Mouse (Mus musculus): Measurements from ENCODE around the gene Entpd2.
A peak's percentile ranks its signal among the peaks of the same experiment; 100 is the strongest.
"Not testable (repeated sequence)": the region's sequence is repeated elsewhere in the genome, so short reads cannot be mapped to it uniquely, and the experiment has no call there.

Entpd2 gene

GRCm38 (mm10) chr2:25394281-25395221 lies 1.1 kb upstream of the Entpd2 start:
- DNase-seq (ENCODE audit: low spot score): peak; percentile 49

DNA sequence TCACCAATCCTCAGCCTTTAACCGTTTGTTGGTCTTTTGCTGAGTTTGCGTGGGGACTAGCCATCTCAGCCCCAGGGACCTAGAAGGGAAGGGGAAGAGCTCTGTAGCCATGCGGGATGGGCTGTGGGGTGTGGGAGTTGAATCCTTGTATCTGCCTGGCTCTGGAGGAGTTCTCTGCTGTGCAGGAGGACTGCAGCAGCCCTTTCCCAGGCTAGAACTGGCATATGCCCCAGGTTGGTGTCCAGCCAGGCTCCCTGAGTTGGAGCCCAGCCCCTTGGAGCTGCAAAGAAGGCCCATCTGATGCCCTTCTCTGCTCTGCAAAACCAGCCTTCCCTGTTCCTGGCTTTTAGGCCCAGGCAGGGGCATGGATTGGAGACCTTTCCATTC lies 916 bp downstream of the Entpd2 start:
- DNase-seq (ENCODE audit: low spot score): no peak

DNA sequence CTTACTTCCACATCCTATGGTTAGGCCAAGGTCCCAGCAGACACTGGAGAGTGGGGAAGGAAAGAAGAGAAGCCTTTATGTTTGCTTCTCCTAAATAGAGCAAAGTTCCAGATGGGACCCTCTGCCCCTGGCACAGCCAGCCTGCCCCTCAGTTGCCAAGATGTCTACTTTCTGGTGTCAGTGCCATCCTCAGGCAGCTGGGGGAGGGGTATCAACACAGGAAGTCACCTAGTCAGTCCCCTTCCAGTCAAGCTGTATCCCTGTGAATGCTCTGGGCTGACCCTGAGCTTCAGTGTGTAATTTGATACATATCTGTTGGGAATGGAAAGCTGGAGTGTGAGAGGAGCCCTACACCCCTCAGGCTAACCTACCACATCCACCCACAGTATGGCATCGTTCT lies 1.3 kb downstream of the Entpd2 start:
- no peak for DNase-seq (ENCODE audit: low spot score)

DNA sequence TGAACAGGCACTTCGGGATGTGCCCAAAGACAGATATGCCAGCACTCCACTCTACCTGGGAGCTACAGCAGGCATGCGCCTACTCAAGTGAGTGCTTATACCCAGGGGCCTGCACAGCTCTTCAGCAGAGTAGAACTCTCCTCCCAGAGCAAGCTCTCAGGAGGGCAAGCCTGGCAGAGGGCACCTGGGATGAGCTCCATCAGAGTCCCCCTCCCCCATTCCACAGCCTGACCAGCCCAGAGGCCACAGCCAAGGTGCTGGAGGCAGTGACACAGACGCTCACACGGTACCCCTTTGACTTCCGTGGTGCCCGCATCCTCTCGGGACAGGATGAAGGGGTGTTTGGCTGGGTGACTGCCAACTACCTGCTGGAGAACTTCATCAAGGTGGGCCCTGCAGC lies 2.4 kb downstream of the Entpd2 start:
- DNase-seq (ENCODE audit: low spot score): no peak

DNA sequence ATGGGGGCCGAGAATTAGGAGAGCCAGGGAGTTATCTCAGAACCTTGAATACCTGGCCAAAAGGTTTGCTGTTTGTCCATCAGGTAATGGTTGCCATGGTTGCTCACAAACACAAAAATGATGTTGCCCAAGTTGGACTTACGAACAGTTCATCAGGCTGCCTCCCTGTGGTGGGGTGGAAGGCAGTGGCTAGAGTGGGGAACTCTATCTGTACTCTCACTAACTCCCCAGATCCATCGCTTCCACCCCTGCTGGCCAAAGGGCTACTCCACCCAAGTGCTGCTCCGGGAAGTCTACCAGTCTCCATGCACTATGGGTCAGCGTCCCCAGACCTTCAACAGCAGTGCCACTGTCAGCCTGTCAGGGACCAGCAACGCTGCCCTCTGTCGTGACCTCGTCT lies 3.4 kb downstream of the Entpd2 start, which contains the start of gene Npdc1:
Gene Npdc1, plus strand, starts transcription at position 301 of the 400 bp plus-strand sequence.
- DNase-seq (ENCODE audit: low spot score): no peak

DNA sequence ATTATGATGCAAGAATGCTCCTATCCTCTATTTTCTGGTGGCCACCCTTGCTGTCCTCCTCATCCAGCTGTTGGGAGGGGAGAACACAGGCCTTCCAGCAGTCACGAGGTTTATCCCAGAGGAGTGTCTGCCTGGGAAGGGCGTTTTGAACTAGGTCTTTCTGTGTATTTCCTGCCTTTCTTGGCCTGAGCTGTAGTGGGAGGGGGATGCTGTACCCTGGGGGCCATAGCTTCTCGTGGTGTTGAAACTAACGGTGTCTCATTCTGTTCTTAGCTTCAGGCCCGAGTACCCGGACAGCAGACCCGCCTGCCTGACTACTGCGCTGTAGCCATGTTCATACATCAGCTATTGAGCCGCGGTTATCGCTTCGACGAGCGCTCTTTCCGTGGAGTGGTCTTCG lies 4.6 kb downstream of the Entpd2 start:
- DNase-seq (ENCODE audit: low spot score): no peak

- DNase-seq (ENCODE audit: low spot score): peak; percentile 70
Observed at GRCm38 (mm10) chr2:25400764-25401163, 5.1 kb downstream of the Entpd2 start.

- peak; percentile 87 for DNase-seq (ENCODE audit: low spot score)
Observed at GRCm38 (mm10) chr2:25402377-25402971, 6.8 kb downstream of the Entpd2 start.

DNA sequence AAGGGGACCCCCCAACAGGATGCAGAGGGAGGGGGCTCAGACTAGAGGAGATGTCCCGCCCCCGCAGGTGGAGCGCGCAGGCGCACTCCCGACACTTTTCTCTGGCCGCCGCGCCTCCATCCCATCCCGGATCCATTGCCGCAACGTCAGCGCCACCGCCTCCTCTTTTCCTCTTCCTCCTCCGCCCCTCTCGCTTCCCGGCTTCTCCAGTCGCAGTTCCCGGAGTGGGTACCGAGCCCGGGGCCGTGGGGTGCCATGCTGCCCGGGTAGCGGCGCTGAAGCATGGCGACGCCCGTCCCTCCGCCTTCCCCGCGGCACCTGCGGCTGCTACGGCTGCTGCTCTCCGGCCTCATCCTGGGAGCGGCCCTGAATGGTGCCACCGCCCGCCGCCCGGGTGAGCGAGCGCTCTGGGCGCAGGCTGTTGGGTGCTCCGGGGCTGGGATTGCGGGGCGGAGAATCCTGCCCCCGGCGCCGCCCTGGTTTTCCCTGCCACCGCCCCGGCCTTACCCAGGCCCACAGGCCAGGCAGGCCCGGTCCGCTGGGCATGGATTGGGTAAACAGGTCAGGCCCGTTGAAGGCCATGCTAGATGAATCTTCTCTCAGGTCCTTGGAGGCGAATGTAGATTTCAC lies 7.4 kb downstream of the Entpd2 start:
- peak; percentile 77 for DNase-seq (ENCODE audit: low spot score)

DNA sequence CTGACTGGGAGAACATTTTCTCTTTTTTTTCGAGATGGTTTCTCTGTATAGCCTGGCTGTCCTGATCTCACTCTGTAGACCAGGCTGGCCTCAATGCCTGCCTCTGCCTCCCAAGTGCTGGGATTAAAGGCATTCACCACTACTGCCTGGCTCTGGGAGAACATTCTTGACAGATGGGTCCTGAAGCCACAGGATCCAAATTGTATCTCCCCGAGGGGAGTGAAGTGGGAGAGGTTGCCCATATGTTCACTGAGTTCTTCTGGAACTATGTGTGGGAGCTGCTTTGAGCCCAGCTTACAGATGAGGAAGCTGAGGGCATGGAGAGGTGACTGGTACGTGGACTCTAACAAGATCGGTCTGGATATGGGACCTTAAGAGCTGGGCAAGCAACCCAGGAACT lies 8.3 kb downstream of the Entpd2 start:
- no peak for DNase-seq (ENCODE audit: low spot score)

DNA sequence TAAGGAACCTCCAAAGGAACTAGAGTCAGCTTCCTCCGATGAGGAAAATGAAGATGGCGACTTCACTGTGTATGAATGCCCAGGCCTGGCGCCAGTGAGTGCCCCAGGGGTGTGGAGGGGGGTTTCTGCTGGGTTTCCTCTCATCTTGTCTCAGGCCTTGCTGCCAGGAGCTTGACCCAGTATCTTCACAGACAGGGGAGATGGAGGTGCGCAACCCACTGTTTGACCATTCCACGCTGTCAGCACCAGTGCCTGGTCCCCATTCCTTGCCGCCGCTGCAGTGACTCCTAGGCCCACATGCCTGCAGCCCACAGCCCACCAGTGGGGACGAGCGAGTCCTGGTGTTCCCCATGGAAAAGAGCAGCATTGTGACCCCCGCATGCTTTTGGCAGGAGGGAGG lies 13.2 kb downstream of the Entpd2 start:
- DNase-seq (ENCODE audit: low spot score): no peak

- DNase-seq (ENCODE audit: low spot score): not testable (repeated sequence)
Observed at GRCm38 (mm10) chr2:25413436-25413835, 17.8 kb downstream of the Entpd2 start.

- DNase-seq (ENCODE audit: low spot score): no peak
Observed at GRCm38 (mm10) chr2:25417426-25417825, 21.8 kb downstream of the Entpd2 start.

DNA sequence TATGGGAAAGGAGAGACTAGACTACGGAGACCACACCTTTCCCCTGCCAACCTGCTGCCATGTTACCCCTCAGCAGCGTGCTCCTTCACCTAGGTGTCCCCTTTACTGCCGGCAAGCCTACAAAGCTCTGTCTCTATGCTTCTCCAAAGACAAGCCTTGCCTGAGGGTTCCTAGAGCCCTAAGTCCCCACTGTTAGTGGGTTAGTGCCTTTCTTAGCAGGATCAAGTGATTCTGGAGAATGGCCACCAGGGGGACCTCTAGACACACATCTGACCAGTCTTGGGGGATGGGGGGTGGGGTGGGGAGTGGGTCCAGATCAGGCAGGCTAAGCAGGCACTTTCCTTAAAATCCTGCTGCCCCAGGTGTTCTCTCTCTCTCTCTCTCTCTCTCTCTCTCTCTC lies 26.2 kb downstream of the Entpd2 start:
- DNase-seq (ENCODE audit: low spot score): peak; percentile 64

DNA sequence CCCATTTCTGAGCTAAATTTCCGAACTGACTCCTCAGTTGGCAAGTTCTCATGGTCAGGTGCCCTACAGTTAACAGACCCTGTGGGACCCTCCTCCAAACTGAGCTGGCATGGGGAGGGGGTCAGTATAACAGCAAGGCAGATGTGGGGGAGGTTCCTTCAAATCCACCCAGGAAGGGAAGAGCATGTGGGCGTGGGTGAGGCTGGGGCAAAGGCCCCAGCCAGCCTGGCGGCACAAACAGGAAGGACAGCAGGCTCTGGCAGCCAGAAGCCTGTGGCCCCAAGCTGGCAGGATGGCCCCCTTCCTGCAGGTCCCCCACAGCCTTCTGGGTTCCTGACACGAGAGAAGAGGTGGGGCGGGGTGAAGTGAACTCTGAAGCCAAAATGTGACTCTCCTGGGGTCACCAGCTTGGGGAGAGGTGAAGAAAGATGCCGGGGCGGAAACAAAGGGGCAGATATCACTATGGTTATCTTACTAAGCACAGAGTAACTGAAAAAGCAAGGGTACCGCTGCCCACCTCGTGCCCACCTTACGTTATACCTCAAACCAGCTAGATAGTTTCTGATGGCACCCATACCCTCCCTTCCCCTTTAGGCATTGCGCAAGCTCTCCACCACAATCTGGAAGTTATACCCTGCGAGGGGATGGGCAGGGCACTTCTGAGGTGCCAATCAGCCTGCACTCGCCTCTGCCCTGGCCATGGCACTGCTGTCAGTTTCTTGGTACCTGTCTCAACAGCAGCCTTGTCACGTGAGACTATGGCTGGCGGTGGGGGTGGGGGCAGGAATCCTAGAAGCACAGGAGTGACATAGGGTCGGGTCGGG lies 27.1 kb downstream of the Entpd2 start, which contains the start of gene Fut7:
Gene Fut7, plus strand, starts transcription at position 681 of the 824 bp plus-strand sequence.
- no peak for DNase-seq (ENCODE audit: low spot score)

GRCm38 (mm10) chr2:25423626-25424025 lies 28.0 kb downstream of the Entpd2 start:
- DNase-seq (ENCODE audit: low spot score): no peak

DNA sequence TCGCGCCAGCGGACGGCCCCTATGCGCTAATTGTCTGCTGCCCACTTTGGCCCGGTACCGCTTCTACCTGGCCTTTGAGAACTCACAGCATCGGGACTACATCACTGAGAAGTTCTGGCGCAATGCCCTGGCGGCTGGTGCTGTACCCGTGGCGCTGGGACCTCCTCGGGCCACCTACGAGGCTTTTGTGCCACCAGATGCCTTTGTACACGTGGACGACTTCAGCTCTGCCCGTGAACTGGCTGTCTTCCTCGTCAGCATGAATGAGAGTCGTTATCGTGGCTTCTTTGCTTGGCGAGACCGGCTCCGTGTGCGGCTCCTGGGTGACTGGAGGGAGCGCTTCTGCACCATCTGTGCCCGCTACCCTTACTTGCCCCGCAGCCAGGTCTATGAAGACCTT lies 29.8 kb downstream of the Entpd2 start:
- DNase-seq (ENCODE audit: low spot score): no peak

DNA sequence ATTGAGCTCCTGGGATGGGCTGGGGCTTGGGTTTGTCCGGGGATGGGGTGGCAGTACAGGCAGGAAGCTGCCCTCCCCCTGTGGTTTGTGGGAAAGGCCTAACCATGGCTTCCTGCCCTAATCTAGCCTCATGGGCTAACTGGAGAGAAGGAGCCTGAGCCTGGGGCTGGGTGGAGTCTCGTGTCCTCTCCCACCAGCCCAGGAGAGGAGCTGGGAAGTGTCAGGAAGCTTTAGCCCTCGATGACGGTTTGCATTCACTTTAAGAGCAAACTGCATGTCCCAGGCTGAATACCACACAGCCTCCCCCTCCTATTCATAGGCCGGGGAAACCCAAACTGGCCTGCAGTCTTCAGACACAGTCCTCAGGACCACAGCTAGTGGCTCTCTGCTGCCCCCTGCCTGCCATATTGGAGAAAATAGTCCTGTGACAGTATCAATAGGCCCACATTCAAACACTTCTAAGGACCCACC lies 31.1 kb downstream of the Entpd2 start:
- DNase-seq (ENCODE audit: low spot score): peak; percentile 59

DNA sequence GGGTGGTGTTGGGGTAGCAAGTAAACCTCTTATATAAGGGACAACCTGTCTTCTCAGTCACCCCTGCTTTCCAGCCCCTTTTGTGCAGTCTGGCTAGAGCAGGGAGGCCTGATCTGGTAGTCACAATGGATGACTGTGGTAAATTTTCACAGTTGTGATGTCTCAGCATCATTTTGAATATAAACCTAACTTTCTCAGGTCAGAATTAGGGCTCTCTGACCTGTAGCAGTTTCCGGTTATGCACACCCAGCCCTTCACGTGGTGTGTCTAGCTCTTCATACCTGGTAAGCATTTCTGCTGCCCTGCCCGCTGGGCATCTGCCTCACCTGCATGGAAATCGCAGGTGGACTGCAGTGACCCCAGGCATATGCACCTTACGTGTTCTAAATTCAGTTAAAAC lies 31.6 kb downstream of the Entpd2 start:
- no peak for DNase-seq (ENCODE audit: low spot score)

DNA sequence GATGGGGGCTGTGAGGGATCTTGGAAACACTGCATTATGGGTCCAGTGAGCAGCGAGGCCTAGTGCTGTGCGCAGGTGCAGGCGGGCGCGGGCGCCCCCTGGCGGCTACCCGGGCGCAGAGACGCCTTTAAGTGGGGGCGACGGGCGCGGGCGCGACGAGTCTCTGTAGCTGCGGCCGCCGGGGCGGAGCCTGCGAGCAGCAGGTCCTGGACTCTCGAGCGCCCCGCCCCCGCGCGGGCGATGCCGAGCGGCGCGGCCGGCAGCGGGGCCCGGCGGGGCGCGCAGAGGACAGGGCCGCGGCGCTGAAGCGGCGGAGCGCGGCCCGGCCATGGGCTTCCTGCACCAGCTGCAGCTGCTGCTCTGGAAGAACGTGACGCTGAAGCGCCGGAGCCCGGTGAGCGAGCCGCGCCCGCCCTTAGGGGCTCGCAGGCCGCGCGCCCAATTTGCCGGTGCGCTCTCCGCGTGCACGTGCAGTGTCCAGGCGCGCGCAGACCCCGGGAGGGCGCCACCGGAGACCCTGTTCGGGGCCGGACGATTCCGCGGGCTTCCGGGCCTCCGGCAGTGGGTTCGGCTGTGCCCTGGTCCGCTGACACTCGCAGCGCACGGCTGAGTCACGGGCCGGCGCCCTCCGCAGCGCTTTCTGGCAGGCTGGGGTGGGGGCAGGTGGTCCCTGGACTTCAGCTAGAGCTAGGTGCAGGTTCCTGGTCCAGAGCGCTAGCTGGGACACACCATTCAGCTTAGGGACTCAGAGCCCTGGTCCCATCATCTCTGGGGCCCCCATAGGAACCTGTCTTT lies 33.0 kb downstream of the Entpd2 start, which contains the start of gene Abca2:
Gene Abca2, plus strand, starts transcription at position 262 of the 795 bp plus-strand sequence.
- peak; percentile 92 for DNase-seq (ENCODE audit: low spot score)

All from MN1 (cell line).